Mouse (Mus musculus) lung, adult 2 months (tissue): ENCODE results near the gene Tmem52b.

Source experiments
- CTCF ChIP-seq: fragments of 200-500 bp; IDR thresholded peaks from 2 replicates; pipeline ENCODE4 v1.5.1; 2011; ENCODE audit warnings: mild to moderate bottlenecking, low read length, control low read depth; ENCODE audit not compliant: insufficient read depth
- POLR2A ChIP-seq: fragments of 200-500 bp; IDR thresholded peaks from 2 replicates; pipeline ENCODE4 v1.6.1; 2011; ENCODE audit warnings: low read depth, mild to moderate bottlenecking, control low read depth, low read length, borderline replicate concordance; ENCODE audit errors: extremely low read depth

DNA sequence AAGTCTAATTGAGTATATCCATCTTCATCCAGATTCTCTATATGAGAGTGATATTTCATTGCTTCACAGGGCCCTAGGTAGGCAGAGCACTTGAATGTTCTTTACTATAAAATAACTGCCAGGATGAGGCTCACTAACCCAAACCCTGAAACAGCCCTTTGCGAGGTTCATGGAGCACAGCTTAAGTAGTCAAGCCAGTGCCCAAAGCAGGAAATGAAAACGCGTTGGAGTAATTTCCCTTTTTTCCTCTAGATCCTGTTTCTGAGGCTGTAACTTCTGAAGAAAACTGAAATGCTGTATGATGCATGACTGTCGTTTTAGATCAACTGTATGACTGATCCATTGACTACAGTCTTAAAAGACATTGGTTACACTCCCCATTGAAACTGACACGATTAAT, 39.7 kb upstream of the Tmem52b start:
- TF ChIP-seq POLR2A (no peak), CTCF (no peak)
